Mouse (Mus musculus): ENCODE results near the gene Rhbdd3.
A peak's percentile ranks its signal among the peaks of the same experiment; 100 is the strongest.

Gene Rhbdd3

GRCm38 (mm10) chr11:5129035-5129480, 30.3 kb downstream of the Rhbdd3 start:
- no peak for DNase-seq (ENCODE audit: low spot score in 2 of 2)

DNA sequence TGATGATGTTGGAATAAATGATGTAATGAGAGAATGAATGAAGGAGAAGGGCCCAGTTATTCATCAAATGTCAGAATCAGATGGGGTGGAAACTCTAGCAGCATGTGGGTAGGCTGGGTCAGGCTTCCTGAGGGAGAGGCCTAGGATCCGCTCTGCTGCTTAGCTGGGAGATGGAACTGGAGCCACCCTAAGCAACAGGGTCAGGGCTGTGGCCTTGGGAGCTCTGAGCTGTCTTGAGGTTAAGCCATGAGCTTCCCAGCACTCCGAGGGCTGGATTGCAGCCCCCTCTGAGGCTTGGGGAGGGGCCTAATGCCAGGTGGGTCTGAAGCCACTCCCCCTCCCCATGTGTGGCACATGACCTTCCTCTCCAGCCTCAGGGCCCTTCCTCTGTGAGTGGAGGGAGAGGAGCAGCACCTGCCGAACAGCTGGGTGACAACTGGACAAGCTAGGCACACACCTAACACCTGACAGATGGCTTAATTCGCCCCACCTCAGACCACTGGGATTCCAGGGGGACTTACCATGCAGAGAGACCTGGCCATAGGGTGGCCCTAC, 31.5 kb downstream of the Rhbdd3 start:
- DNase-seq (ENCODE audit: low spot score in 2 of 2): no peak

GRCm38 (mm10) chr11:5132751-5133150, 34.0 kb downstream of the Rhbdd3 start:
- DNase-seq (ENCODE audit: low spot score in 2 of 2): no peak

GRCm38 (mm10) chr11:5135914-5136313, 37.2 kb downstream of the Rhbdd3 start:
- DNase-seq (ENCODE audit: low spot score in 2 of 2): peak in 1 of 2 experiments; percentile 50

- no peak for DNase-seq (ENCODE audit: low spot score in 2 of 2)
Observed at GRCm38 (mm10) chr11:5138642-5139041, 39.9 kb downstream of the Rhbdd3 start.

DNA sequence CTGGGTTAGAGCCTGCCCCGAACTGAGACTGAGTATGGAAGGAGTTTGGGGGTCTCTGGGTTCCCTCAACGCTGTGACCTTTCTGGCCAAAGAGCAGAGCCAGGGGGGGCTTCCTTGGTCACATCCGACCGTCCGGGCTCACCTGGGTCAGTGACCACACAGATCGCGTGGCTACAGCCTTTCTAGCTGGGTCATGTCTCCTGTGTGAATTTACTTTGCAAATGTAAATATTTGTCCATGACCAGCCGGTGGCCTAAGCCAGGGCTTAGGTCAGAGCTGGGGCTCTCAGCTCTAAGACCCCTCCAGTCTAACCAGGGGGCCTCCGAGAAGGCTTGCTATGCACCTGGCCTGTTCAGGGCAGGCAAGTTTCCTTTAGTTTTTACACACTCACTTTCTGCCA, 40.6 kb downstream of the Rhbdd3 start:
- DNase-seq (ENCODE audit: low spot score in 2 of 2): no peak

- DNase-seq (ENCODE audit: low spot score in 2 of 2): peak; percentile 70 to 79
Observed at GRCm38 (mm10) chr11:5140619-5141018, 41.9 kb downstream of the Rhbdd3 start.

- DNase-seq (ENCODE audit: low spot score in 2 of 2): no peak
Observed at GRCm38 (mm10) chr11:5141252-5141651, 42.5 kb downstream of the Rhbdd3 start.

DNA sequence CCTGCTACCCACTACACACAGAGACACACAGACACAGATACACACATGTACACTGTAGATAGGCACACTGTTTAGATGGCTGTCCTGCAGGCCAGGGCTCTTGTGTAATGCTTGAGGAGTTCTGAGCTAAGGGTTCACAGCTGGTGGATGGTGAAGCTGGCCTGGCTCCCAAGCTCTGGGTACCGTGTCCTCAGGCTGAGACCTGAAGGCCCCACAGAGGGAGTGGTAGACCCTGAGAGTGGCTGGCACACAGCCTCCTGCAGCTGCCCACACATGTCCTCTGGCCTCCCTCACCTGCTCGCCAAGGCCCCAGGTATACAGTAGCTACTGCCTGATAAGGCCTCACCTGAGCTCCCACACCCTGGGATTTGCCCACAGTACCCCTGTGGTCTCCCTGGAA, 43.2 kb downstream of the Rhbdd3 start:
- no peak for DNase-seq (ENCODE audit: low spot score in 2 of 2)

GRCm38 (mm10) chr11:5145600-5145999, 46.9 kb downstream of the Rhbdd3 start:
- DNase-seq (ENCODE audit: low spot score in 2 of 2): no peak

- DNase-seq (ENCODE audit: low spot score in 2 of 2): peak in 1 of 2 experiments; percentile 47
Observed at GRCm38 (mm10) chr11:5149249-5149648, 50.5 kb downstream of the Rhbdd3 start.

GRCm38 (mm10) chr11:5149955-5150354, 51.2 kb downstream of the Rhbdd3 start:
- DNase-seq (ENCODE audit: low spot score in 2 of 2): no peak

DNA sequence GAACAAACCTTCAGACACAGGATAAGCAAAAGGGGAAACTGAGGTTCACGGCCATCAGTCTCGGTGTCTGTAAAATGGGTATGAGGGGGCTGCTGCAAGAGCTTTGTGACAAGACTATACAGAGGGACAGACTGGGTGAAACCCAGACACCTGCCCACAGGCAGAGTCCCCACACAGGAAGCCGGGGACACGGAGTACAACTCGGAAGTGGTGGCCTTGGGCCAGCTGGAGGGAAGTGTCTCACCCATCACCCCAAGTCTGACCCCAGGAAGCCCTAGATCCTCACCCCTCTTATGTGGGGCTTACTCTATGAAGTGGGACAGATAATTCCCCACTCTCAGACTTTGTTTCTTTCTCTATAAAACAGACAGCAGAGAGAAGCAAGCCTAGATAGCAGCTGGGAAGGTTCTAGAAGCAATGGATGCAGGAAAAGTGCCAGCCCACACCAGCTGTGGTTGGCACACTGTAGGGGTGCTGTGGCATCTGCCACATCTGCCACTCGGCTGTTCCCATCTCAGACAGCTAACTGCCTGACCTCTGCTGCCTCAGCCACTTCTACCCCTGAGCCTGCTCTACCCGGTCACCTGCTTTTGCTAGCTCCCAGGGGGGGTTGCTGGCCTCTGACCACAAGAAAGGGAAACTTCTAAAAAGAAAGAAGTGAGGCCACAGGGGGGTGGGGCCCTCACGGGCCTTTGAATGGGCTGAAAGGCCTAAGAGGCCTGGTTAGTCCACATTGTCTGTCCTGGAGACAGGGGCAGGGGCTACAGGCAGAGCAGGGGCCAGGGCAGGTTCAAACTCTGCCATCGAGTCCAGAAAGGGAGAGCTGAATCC, 51.9 kb downstream of the Rhbdd3 start:
- DNase-seq (ENCODE audit: low spot score in 2 of 2): no peak

DNA sequence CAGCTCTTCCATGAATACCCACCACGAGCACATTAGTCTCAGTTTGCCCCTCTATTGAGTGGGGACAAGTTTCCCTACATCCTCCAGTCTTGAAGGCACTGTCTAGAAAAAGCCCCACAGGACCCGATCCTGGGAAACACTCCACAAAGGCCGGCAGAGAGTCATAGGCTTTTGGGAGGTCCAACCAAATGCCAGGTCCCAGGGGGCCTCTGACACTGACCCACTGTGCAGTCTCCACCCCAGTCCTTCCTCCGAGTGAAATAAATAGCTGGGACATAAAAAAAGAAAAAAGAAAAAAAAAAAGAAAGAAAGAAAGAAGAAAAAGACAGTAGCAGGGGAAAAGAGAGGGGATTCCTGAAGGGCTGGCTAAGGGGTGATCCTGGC, 52.5 kb downstream of the Rhbdd3 start:
- no peak for DNase-seq (ENCODE audit: low spot score in 2 of 2)

DNA sequence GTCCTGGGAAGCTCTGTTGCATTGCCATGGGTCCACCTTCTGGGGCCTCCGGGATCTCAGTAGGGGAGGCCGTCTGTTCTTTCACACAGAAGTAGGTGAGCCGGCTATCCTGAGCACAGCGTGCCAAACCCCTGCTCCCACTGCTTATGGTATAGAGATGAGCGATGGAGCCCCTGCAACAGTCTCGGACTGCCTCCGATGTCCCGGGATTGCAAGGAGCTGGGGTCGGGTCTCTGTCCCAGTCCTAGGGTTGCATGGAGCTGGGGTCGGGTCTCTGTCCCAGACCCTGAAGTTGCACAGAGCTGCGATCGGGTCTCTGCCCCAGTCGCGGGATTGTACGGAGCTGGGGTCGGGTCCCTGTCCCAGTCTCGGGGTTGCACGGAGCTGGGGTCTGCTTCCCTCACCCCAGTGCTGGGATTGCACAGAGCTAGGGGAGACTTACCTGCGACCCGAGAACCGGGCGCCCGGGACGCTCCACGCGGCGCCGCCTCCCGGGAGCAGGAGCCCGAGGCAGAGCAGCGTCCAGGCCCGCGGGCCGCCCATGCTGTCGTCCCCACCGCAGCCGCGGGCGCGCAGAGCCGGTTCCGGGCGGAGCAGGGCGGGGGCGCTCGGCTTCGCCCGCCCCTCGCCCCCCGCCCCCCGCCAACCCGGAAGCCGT, 53.1 kb downstream of the Rhbdd3 start, which contains the start of gene Emid1:
Gene Emid1 (minus strand): TSS at position 578 of the 658 bp plus-strand sequence.
- no peak for DNase-seq (ENCODE audit: low spot score in 2 of 2)

- DNase-seq (ENCODE audit: low spot score in 2 of 2): no peak
Observed at GRCm38 (mm10) chr11:5154961-5155805, 56.5 kb downstream of the Rhbdd3 start.
